In genomic region chr11:119055571-119056131, GRCm38 (mm10) we compare ENCODE assay signal across 7 mouse cellular contexts. TPM values are rescaled to one million over a fixed set of nuclear protein-coding genes. Genes with fewer than 3 reads are reported as not detected.
DNase-seq lines count a peak whose midpoint lies in the region; ATAC-seq and TF ChIP-seq lines count a peak whose summit lies in the region.

No protein-coding gene starts in this region.

- DNase-seq in lung, embryonic 14.5 days = no peak
- no peak for DNase-seq in lung, postnatal 10 days
- DNase-seq in forebrain, embryonic 10.5 days (ENCODE audit: extremely low spot score, low spot score) = peak; percentile 35
- peak; percentile 64 for DNase-seq in midbrain, embryonic 14.5 days
- DNase-seq in adrenal gland, postnatal 14 days = no peak
- no peak for DNase-seq in urinary bladder, postnatal 10 days (ENCODE audit: low spot score)

- H3K27me3 ChIP-seq in lung, embryonic 14.5 days (ENCODE audit: insufficient read depth, low read length) = peaks cover 83% of the 10 kb centered on the region
- peaks cover 100% of the 10 kb centered on the region for H3K27me3 ChIP-seq in forebrain, embryonic 10.5 days (ENCODE audit: poor library complexity, severe bottlenecking)
- peaks cover 72% of the 10 kb centered on the region for H3K27me3 ChIP-seq in hindbrain, embryonic 13.5 days
- peaks cover 53% of the 10 kb centered on the region for H3K27me3 ChIP-seq in midbrain, embryonic 14.5 days (ENCODE audit: control insufficient read depth, insufficient read depth, low read length)

- H3K9me3 ChIP-seq in lung, embryonic 14.5 days (ENCODE audit: low read depth, low read length) = no peaks in the 10 kb centered on the region
- no peaks in the 10 kb centered on the region for H3K9me3 ChIP-seq in forebrain, embryonic 10.5 days
- no peaks in the 10 kb centered on the region for H3K9me3 ChIP-seq in hindbrain, embryonic 13.5 days
- no peaks in the 10 kb centered on the region for H3K9me3 ChIP-seq in midbrain, embryonic 14.5 days (ENCODE audit: control insufficient read depth, low read length)

- H3K27ac ChIP-seq in lung, embryonic 14.5 days (ENCODE audit: low read depth) = no peak overlapping the region
- H3K27ac ChIP-seq in forebrain, embryonic 10.5 days = peak overlapping the region; percentile 56; the same call in 1 of the 2 replicates
- H3K27ac ChIP-seq in hindbrain, embryonic 13.5 days = no peak overlapping the region; the same call in 1 of the 2 replicates
- H3K27ac ChIP-seq in midbrain, embryonic 14.5 days (replicated peaks; ENCODE audit: low read depth, low read length) = peak overlapping the region; percentile 94; the same call in 1 of the 2 replicates

- H3K9ac ChIP-seq in lung, embryonic 14.5 days = no peak overlapping the region
- peak overlapping the region; percentile 92 for H3K9ac ChIP-seq in hindbrain, embryonic 13.5 days
- H3K9ac ChIP-seq in midbrain, embryonic 14.5 days (replicated peaks; ENCODE audit: low read length) = peak overlapping the region; percentile 95; the same call in 1 of the 2 replicates

- H3K4me1 ChIP-seq in lung, embryonic 14.5 days (ENCODE audit: insufficient read depth) = peaks cover 28% of the 10 kb centered on the region
- peaks cover 73% of the 10 kb centered on the region for H3K4me1 ChIP-seq in forebrain, embryonic 10.5 days
- peaks cover 67% of the 10 kb centered on the region for H3K4me1 ChIP-seq in hindbrain, embryonic 13.5 days (replicated peaks)
- peaks cover 55% of the 10 kb centered on the region for H3K4me1 ChIP-seq in midbrain, embryonic 14.5 days (ENCODE audit: control insufficient read depth, insufficient read depth, low read length)

- no peaks in the 10 kb centered on the region for H3K36me3 ChIP-seq in lung, embryonic 14.5 days (ENCODE audit: insufficient read depth)
- H3K36me3 ChIP-seq in forebrain, embryonic 10.5 days (replicated peaks) = no peaks in the 10 kb centered on the region
- H3K36me3 ChIP-seq in hindbrain, embryonic 13.5 days = no peaks in the 10 kb centered on the region
- no peaks in the 10 kb centered on the region for H3K36me3 ChIP-seq in midbrain, embryonic 14.5 days (ENCODE audit: control insufficient read depth, insufficient read depth, low read length)

- no peak for TF ChIP-seq CTCF in lung, embryonic 14.5 days (IDR thresholded peaks at IDR 0.05; ENCODE audit: low read depth)

- peak overlapping the region; percentile 97 for H3K4me2 ChIP-seq in lung, embryonic 14.5 days
- peak overlapping the region; percentile 88 for H3K4me2 ChIP-seq in hindbrain, embryonic 13.5 days
- peak overlapping the region; percentile 98 for H3K4me2 ChIP-seq in midbrain, embryonic 14.5 days (ENCODE audit: low read length)

- peak overlapping the region; percentile 57 for H3K4me3 ChIP-seq in lung, embryonic 14.5 days (ENCODE audit: low read depth, low read length)
- H3K4me3 ChIP-seq in forebrain, embryonic 10.5 days = peak overlapping the region; percentile 59
- H3K4me3 ChIP-seq in hindbrain, embryonic 13.5 days = peak overlapping the region; percentile 48
- H3K4me3 ChIP-seq in midbrain, embryonic 14.5 days (replicated peaks; ENCODE audit: low read depth, low read length) = peak overlapping the region; percentile 54

- no peak for ATAC-seq in lung, embryonic 14.5 days (ENCODE audit: insufficient read depth)
- ATAC-seq in hindbrain, embryonic 13.5 days (ENCODE audit: low FRiP score) = no peak
- ATAC-seq in midbrain, embryonic 14.5 days (ENCODE audit: low FRiP score, low TSS enrichment) = no peak

- WGBS in lung, embryonic 14.5 days = 2% methylated on average over 32 of the region's 32 CpGs
- WGBS in forebrain, embryonic 10.5 days = 2% methylated on average over 32 of the region's 32 CpGs
- WGBS in hindbrain, embryonic 13.5 days = under 1% methylated on average over 32 of the region's 32 CpGs
- under 1% methylated on average over 32 of the region's 32 CpGs for WGBS in midbrain, embryonic 14.5 days

RNA-seq across cellular contexts. Expression of gene Cbx8, which starts 14.9 kb away (rescaled TPM):
- 8.5 and 8.8 TPM in 2 replicates for polyA plus RNA-seq in lung, embryonic 14.5 days (2014; fragmentation: Nextera tagmentation; extraction: Ambion mirVana)
- 9.5 and 11.3 TPM in 2 replicates for polyA plus RNA-seq in forebrain, embryonic 10.5 days (2016; fragmentation: Nextera tagmentation; extraction: Ambion mirVana)
- 10.0 and 11.1 TPM in 2 replicates for polyA plus RNA-seq in hindbrain, embryonic 13.5 days (2015; fragmentation: Nextera tagmentation; extraction: Ambion mirVana)
- 11.5 and 12.4 TPM in 2 replicates for polyA plus RNA-seq in midbrain, embryonic 14.5 days (2014; fragmentation: Nextera tagmentation; extraction: Ambion mirVana)
- 13.1 and 16.7 TPM in 2 replicates for total RNA-seq in adrenal gland, postnatal 14 days (2021)

RNA-seq across cellular contexts. Expression of gene Cbx4, which starts 30.4 kb away (rescaled TPM):
- polyA plus RNA-seq in lung, embryonic 14.5 days (2014; fragmentation: Nextera tagmentation; extraction: Ambion mirVana) = 13.1 and 13.8 TPM in 2 replicates
- 3.3 and 4.6 TPM in 2 replicates for polyA plus RNA-seq in forebrain, embryonic 10.5 days (2016; fragmentation: Nextera tagmentation; extraction: Ambion mirVana)
- polyA plus RNA-seq in hindbrain, embryonic 13.5 days (2015; fragmentation: Nextera tagmentation; extraction: Ambion mirVana) = 14.1 and 15.8 TPM in 2 replicates
- 19.0 and 19.3 TPM in 2 replicates for polyA plus RNA-seq in midbrain, embryonic 14.5 days (2014; fragmentation: Nextera tagmentation; extraction: Ambion mirVana)
- 105 and 156 TPM in 2 replicates for total RNA-seq in adrenal gland, postnatal 14 days (2021)

RNA-seq across cellular contexts. Expression of gene Cbx2, which starts 32.9 kb away (rescaled TPM):
- 35.6 and 43.4 TPM in 2 replicates for polyA plus RNA-seq in lung, embryonic 14.5 days (2014; fragmentation: Nextera tagmentation; extraction: Ambion mirVana)
- 115 and 127 TPM in 2 replicates for polyA plus RNA-seq in forebrain, embryonic 10.5 days (2016; fragmentation: Nextera tagmentation; extraction: Ambion mirVana)
- 20.3 and 24.2 TPM in 2 replicates for polyA plus RNA-seq in hindbrain, embryonic 13.5 days (2015; fragmentation: Nextera tagmentation; extraction: Ambion mirVana)
- 15.6 and 20.7 TPM in 2 replicates for polyA plus RNA-seq in midbrain, embryonic 14.5 days (2014; fragmentation: Nextera tagmentation; extraction: Ambion mirVana)
- 7.4 and 7.7 TPM in 2 replicates for total RNA-seq in adrenal gland, postnatal 14 days (2021)

Comparison
In these comparisons a context has a peak if more than half of its experiments do, and no peak if none do; other contexts are left out.
1. DNase-seq: peak in forebrain, embryonic 10.5 days (single experiment) and midbrain, embryonic 14.5 days (single experiment); none in lung, embryonic 14.5 days (single experiment), lung, postnatal 10 days (single experiment), adrenal gland, postnatal 14 days (single experiment) and urinary bladder, postnatal 10 days (single experiment).
2. H3K27ac ChIP-seq: peak in forebrain, embryonic 10.5 days (single experiment) and midbrain, embryonic 14.5 days (single experiment); none in lung, embryonic 14.5 days (single experiment) and hindbrain, embryonic 13.5 days (single experiment).
3. Peak in every context shown above with its lines, with median percentiles within 50 percentile points of each other: H3K4me2 ChIP-seq and H3K4me3 ChIP-seq.